Mouse (Mus musculus) lung, embryonic 15.5 days (tissue): ENCODE measurements around the gene Osbpl7. TPM values are rescaled to one million over a fixed set of nuclear protein-coding genes. Genes with fewer than 3 reads are reported as not detected.
A peak's percentile ranks its signal among the peaks of the same experiment; 100 is the strongest.

ENCODE experiments used
- ATAC-seq: fragments of 200-750 bp; cut with Nextera tagmentation; 2 replicates; pipeline ENCODE4 v1.8.0; 2017; ENCODE audit warnings: moderate number of reproducible peaks, borderline replicate concordance; ENCODE audit not compliant: low FRiP score, low TSS enrichment; ENCODE audit errors: extremely low read depth
- H3K27ac ChIP-seq: fragments of 300-500 bp; sonication (generic); 2 replicates; pipeline ENCODE4 v1.5.1; 2015; ENCODE audit warnings: moderate library complexity, mild to moderate bottlenecking, inconsistent platforms
- H3K27me3 ChIP-seq: fragments of 300-500 bp; sonication (generic); 2 replicates; pipeline ENCODE4 v1.6.1; 2015; ENCODE audit warnings: inconsistent platforms
- H3K36me3 ChIP-seq: fragments of 300-500 bp; sonication (generic); 2 replicates; pipeline ENCODE4 v1.6.1; 2015; ENCODE audit warnings: inconsistent platforms
- H3K4me1 ChIP-seq: fragments of 300-500 bp; sonication (generic); 2 replicates; pipeline ENCODE4 v1.6.1; 2015; ENCODE audit warnings: inconsistent platforms
- H3K4me2 ChIP-seq: fragments of 300-500 bp; sonication (generic); 2 replicates; pipeline ENCODE4 v1.6.1; 2015; ENCODE audit warnings: inconsistent platforms, mild to moderate bottlenecking, moderate library complexity
- H3K4me3 ChIP-seq: fragments of 300-500 bp; sonication (generic); 2 replicates; pipeline ENCODE4 v1.5.1; 2015; ENCODE audit warnings: mild to moderate bottlenecking, inconsistent platforms
- H3K9ac ChIP-seq: fragments of 300-500 bp; sonication (generic); 2 replicates; pipeline ENCODE4 v1.6.1; 2015; ENCODE audit warnings: inconsistent platforms
- H3K9me3 ChIP-seq: fragments of 300-500 bp; sonication (generic); 2 replicates; pipeline ENCODE4 v1.6.1; 2016; ENCODE audit warnings: inconsistent platforms
- WGBS: fragments of 180-500 bp; shearing (Covaris S2); methylation state at CpG from one replicate; pipeline ENCODE4 v1.1.7; 2015; 5-methylcytosine and 5-hydroxymethylcytosine counted together
- polyA plus RNA-seq: library from polyadenylated mRNA; unstranded; fragments of >200 nt; fragmentation: Nextera tagmentation; extraction: Ambion mirVana; gene quantifications from 2 replicates; pipeline ENCODE4 v1.2.1, GENCODE M21; 2015

Osbpl7 gene
- polyA plus RNA-seq, 1 experiment from 2014 or later, result 11.7 TPM

DNA sequence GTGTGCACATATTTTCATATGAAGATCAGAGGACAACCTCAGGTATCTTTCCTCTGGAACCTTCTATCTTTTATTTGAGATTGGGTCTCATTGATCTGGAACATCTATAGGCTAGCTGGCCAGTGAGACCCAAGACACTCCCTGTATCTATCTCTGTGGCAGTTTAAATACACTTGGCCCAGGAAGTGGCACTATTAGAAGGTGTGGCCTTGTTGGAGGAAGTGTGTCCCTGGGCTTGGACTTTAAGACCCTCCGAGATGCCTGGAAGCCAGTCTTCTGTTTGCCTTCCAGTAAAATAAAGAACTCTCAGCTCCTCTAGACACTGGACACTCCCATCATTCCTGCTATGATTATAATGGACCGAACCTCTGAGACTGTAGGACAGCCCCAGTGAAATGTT is 19.3 kb downstream of the Osbpl7 start:
- Histone ChIP-seq H3K9ac (no peak overlapping the region), H3K4me2 (no peak overlapping the region), H3K27me3 (no peaks in the 10 kb centered on the region), H3K36me3 (peaks cover 5% of the 10 kb centered on the region; the same call in 1 of the 2 replicates), H3K27ac (no peak overlapping the region), H3K4me3 (no peak overlapping the region), H3K9me3 (no peaks in the 10 kb centered on the region), H3K4me1 (peaks cover 3% of the 10 kb centered on the region; the same call in 1 of the 2 replicates)
- ATAC-seq, result no peak
- WGBS, result 69% methylated on average over 2 of the region's 2 CpGs

DNA sequence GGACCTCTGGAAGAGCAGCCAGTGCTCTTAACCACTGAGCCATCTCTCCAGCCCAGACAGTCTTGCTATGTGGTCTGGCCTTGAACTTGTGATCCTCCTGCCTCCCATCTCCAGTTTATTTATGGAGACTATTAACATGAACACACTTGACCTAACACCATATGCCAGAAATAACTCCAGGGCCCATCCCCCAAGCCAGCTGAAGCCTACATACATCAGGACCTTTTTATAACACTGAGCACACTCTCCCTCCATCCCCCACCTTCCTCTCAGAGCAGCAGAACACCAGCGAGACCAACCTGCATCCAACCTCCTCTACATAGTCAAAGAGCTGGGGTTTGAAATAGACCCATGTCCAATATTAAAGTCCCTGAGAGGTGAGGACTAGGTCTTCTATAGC is 20.7 kb downstream of the Osbpl7 start:
- Histone ChIP-seq H3K9ac (no peak overlapping the region), H3K27me3 (no peaks in the 10 kb centered on the region), H3K9me3 (no peaks in the 10 kb centered on the region), H3K4me3 (no peak overlapping the region), H3K4me2 (no peak overlapping the region), H3K27ac (no peak overlapping the region), H3K4me1 (peaks cover 3% of the 10 kb centered on the region; the same call in 1 of the 2 replicates), H3K36me3 (peaks cover 5% of the 10 kb centered on the region; the same call in 1 of the 2 replicates)
- 56% methylated on average over 1 of the region's 1 CpGs for WGBS
- no peak for ATAC-seq

DNA sequence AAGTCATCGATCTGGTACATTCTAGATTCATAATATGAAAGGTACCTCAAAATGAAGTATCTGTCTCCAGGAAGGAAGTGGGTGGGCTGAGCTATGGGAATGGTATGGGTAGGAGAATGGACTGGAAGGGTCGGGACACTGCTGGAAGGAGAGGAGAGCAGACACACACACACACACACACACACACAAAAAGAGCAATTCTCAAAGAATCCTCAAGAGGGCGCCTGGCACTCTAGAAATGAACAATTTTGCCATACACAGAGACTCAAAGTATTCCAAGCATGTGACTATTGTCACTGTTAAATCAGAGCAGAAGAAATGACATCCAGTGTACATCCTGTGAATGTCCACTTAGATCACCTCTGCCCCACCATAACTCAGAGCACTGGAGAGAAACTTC is 22.1 kb downstream of the Osbpl7 start:
- H3K4me3 ChIP-seq, result no peak overlapping the region
- no peak overlapping the region for H3K4me2 ChIP-seq
- H3K9me3 ChIP-seq, result no peaks in the 10 kb centered on the region
- ATAC-seq, result no peak
- no peak overlapping the region for H3K9ac ChIP-seq
- WGBS, result 25% methylated on average over 3 of the region's 3 CpGs
- peaks cover 3% of the 10 kb centered on the region; the same call in 1 of the 2 replicates for H3K4me1 ChIP-seq
- H3K27me3 ChIP-seq, result no peaks in the 10 kb centered on the region
- H3K27ac ChIP-seq, result no peak overlapping the region
- H3K36me3 ChIP-seq, result no peaks in the 10 kb centered on the region

DNA sequence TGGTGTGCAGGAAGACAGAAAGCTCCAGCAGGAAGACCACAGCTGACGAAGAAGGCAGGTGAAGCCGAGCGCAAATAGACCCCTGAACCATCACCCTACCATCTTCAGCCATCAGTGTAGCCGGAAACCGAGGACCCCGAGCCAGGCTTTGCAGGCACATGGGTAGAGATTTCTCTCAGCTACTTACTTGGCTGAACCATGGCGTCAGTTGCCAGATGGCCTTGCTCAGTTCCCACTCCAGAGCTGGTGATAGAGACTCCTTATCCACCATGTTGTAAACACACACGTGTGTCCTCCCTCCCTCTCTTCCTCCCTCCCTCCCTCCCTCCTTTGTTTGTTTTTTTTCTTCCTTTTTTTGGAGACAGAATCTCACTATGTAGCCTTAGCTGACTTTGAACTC is 23.8 kb downstream of the Osbpl7 start:
- ATAC-seq, result no peak
- Histone ChIP-seq H3K36me3 (no peaks in the 10 kb centered on the region), H3K4me1 (peaks cover 3% of the 10 kb centered on the region; the same call in 1 of the 2 replicates), H3K9ac (no peak overlapping the region), H3K4me3 (no peak overlapping the region), H3K27me3 (no peaks in the 10 kb centered on the region), H3K4me2 (no peak overlapping the region), H3K9me3 (no peaks in the 10 kb centered on the region), H3K27ac (no peak overlapping the region)
- 39% methylated on average over 8 of the region's 8 CpGs for WGBS

DNA sequence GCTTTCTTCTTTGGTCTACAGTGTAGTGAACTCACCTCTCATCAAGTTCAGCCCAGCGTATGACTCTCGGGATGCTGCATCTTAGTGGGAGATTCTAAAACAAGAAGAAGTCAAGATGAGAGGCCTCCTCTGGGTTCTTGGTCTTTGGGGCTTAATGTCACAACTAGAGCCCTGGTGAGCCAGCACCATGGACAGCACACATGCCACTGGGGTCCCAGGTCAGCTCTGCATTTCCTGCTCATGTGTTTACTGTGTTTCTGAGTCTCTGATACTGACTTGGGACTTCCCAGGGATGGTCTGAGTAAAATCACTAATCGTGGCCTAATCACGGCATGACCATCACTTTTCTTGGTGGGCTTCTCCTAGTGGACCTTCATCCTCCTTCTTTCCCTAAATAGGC is 28.3 kb downstream of the Osbpl7 start:
- ATAC-seq, result no peak
- 32% methylated on average over 4 of the region's 4 CpGs for WGBS
- H3K36me3 ChIP-seq, result no peaks in the 10 kb centered on the region
- peaks cover 9% of the 10 kb centered on the region for H3K4me1 ChIP-seq
- H3K4me3 ChIP-seq, result no peak overlapping the region
- H3K27ac ChIP-seq, result no peak overlapping the region
- no peak overlapping the region for H3K4me2 ChIP-seq
- no peak overlapping the region for H3K9ac ChIP-seq
- 0 out of 2 replicates have a peak, but pooled peaks cover 11% of the 10 kb centered on the region for H3K27me3 ChIP-seq
- H3K9me3 ChIP-seq, result no peaks in the 10 kb centered on the region

DNA sequence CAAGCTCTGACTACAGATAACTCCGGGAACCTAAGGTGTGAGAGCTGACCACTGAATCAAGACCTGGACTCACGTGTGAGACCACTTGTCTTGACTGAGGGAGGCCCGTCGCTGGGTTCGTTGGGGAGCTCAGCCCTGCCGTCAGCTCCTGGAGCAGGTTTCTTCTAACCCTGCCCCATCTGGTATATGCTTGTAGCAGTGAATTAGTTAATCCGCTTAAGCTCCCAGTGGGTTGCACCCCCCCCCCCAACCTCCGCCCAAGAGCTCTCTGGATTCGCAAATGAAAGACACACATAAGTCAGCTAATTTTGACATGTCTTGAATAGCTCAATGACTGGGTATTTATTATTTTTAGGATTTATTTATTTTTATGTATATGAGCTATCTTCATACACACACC is 29.9 kb downstream of the Osbpl7 start:
- H3K27ac ChIP-seq, result no peak overlapping the region
- no peak overlapping the region for H3K9ac ChIP-seq
- ATAC-seq, result no peak
- H3K4me2 ChIP-seq, result no peak overlapping the region
- H3K27me3 ChIP-seq, result peaks cover 16% of the 10 kb centered on the region; the same call in 1 of the 2 replicates
- no peaks in the 10 kb centered on the region for H3K9me3 ChIP-seq
- peaks cover 9% of the 10 kb centered on the region for H3K4me1 ChIP-seq
- H3K36me3 ChIP-seq, result no peaks in the 10 kb centered on the region
- 20% methylated on average over 9 of the region's 9 CpGs for WGBS
- H3K4me3 ChIP-seq, result no peak overlapping the region

DNA sequence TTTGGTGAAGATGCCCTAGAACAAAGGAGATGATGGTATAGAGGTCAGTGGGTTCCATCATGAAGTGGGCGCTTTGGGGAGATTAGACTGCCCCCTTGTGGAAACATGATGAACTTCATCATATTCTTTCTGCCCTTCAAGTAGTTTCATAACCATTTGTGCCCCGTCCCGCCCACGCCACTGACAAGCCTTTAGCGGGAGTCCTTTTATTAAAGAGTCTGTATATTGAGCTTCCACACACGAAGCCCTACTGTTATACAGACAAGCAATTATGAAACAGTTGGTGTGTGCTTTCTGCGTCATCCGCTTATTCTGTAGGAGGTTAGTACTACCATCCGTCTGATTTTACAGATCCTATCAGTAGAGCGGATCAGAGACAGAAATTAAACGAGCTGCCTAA is 32.5 kb downstream of the Osbpl7 start:
- no peak overlapping the region for H3K27ac ChIP-seq
- H3K9ac ChIP-seq, result no peak overlapping the region
- peaks cover 16% of the 10 kb centered on the region; the same call in 1 of the 2 replicates for H3K27me3 ChIP-seq
- no peak overlapping the region for H3K4me3 ChIP-seq
- no peaks in the 10 kb centered on the region for H3K36me3 ChIP-seq
- no peaks in the 10 kb centered on the region for H3K9me3 ChIP-seq
- 29% methylated on average over 11 of the region's 11 CpGs for WGBS
- H3K4me2 ChIP-seq, result peak overlapping the region; percentile 3; the same call in 1 of the 2 replicates
- no peak for ATAC-seq
- peaks cover 9% of the 10 kb centered on the region for H3K4me1 ChIP-seq

DNA sequence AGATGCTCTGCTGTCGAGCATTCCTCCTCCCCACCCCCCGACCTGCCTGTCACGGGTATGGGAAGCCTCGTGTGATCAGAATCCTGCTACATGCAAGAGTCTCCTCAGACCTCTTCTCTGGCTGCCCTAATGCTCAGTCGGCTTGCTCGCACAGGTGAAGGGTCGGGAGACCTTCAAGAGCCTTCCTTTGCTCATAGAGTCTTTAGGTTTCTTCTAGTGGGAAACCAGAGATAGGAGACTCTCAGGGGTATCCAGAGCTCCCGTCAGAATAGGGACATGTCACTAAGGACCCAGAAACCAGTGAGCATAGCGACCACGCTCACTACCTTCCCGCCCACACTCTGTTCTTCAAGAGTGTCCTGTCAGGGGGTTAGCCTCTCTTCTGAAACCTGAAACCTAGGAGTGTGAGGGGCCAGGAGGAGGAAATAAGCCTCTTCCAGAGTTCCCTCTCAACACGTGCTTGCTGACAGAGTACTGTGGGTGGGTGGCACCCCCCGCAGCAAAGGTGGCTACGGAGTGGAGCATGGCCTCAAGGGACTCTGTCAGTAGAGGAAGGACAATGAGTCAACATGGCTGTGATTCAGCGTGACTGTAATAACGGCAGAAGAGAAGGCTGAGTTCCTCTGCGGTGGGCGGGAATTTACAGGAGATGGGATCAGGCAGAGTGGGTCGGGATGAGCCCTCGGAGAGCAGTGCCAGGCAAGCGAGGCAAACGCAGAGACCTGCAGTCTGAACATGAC is 33.1 kb downstream of the Osbpl7 start:
- Histone ChIP-seq H3K27me3 (peaks cover 16% of the 10 kb centered on the region; the same call in 1 of the 2 replicates), H3K27ac (no peak overlapping the region), H3K9me3 (no peaks in the 10 kb centered on the region), H3K4me2 (peak overlapping the region; percentile 3; the same call in 1 of the 2 replicates), H3K9ac (no peak overlapping the region), H3K4me3 (no peak overlapping the region), H3K4me1 (peaks cover 9% of the 10 kb centered on the region), H3K36me3 (no peaks in the 10 kb centered on the region)
- WGBS, result 9% methylated on average over 22 of the region's 22 CpGs
- ATAC-seq, result no peak

DNA sequence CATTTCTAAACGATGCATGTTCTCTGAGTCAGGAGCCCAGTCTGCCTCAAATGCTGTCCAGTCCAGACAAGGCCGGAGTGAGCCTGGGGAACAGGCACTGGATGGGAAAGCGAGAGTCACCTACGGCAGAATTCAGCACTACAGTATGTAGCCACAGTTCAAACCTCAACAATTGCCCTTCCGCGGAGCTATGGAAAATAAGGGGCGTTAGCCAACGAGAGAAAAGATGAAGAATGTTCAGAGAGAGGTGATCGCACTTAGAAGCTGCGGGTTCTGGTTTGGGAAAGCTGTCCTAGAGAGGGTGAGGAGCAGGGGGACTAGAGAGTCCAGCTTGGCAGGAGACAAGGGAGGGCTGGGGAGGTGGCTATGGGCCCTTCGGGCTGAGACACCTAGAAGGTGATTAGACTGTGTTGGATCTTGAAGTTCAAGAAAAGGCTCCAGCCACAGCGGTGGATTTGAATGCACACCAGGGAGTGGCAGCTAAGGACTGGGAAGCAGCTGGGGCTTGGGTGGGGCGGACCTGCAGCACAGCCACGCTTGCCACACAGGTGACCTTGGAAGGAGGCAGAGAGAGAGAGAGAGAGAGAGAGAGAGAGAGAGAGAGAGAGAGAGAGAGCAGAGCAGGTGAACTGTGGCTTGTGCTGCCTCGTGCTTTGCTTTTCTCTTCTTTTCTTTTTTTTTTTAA is 34.5 kb downstream of the Osbpl7 start:
- H3K9me3 ChIP-seq, result no peaks in the 10 kb centered on the region
- ATAC-seq, result no peak
- peaks cover 16% of the 10 kb centered on the region; the same call in 1 of the 2 replicates for H3K27me3 ChIP-seq
- no peak overlapping the region for H3K4me3 ChIP-seq
- H3K36me3 ChIP-seq, result no peaks in the 10 kb centered on the region
- no peak overlapping the region for H3K27ac ChIP-seq
- H3K9ac ChIP-seq, result no peak overlapping the region
- 83% methylated on average over 15 of the region's 15 CpGs for WGBS
- H3K4me2 ChIP-seq, result no peak overlapping the region
- peaks cover 9% of the 10 kb centered on the region for H3K4me1 ChIP-seq

DNA sequence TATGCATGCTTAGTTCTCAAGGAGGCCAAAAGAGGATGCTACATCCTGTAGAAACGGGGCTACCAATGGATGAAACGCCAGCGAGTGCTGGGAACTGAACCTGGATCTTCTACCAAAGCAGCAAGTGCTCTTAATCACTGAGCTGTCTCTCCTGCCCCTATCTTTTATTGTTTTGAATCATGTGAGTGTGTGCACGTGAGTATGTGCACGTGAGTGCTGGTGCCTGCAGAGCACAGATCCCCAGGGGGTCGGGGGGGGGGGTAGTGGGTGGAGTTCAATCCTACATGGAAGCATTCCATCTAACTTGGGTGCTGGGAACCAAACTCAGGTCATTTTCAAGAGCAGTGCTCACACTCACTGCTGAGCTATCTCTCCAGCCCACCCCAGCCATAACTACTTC is 35.9 kb downstream of the Osbpl7 start:
- no peak overlapping the region for H3K4me2 ChIP-seq
- no peak overlapping the region for H3K9ac ChIP-seq
- H3K27ac ChIP-seq, result no peak overlapping the region
- WGBS, result 61% methylated on average over 6 of the region's 6 CpGs
- no peaks in the 10 kb centered on the region for H3K36me3 ChIP-seq
- peaks cover 9% of the 10 kb centered on the region for H3K4me1 ChIP-seq
- peaks cover 16% of the 10 kb centered on the region; the same call in 1 of the 2 replicates for H3K27me3 ChIP-seq
- ATAC-seq, result no peak
- H3K9me3 ChIP-seq, result no peaks in the 10 kb centered on the region
- H3K4me3 ChIP-seq, result no peak overlapping the region

DNA sequence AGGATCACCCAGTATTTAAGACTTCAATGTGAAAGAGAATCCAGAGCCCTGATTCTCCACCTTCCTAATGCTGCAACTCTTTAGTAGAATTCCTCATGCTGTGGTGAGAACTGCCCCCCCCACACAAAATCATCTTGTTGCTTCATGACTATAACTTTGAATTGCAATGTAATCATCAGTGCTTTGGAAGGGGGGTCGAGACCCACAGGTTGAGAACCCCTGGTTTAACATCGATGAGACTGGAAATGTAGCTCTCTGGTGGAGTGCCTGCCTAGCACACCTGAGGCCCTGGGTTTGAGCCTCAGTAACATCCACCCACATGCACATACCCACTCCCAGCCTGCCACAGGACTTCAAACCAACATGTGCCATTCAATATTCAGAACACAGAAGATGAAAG is 44.2 kb downstream of the Osbpl7 start:
- Histone ChIP-seq H3K27ac (no peak overlapping the region), H3K4me1 (no peaks in the 10 kb centered on the region), H3K9me3 (no peaks in the 10 kb centered on the region), H3K36me3 (no peaks in the 10 kb centered on the region), H3K4me2 (no peak overlapping the region), H3K27me3 (peaks cover 26% of the 10 kb centered on the region), H3K9ac (no peak overlapping the region), H3K4me3 (no peak overlapping the region)
- ATAC-seq, result no peak
- WGBS, result 58% methylated on average over 2 of the region's 2 CpGs

DNA sequence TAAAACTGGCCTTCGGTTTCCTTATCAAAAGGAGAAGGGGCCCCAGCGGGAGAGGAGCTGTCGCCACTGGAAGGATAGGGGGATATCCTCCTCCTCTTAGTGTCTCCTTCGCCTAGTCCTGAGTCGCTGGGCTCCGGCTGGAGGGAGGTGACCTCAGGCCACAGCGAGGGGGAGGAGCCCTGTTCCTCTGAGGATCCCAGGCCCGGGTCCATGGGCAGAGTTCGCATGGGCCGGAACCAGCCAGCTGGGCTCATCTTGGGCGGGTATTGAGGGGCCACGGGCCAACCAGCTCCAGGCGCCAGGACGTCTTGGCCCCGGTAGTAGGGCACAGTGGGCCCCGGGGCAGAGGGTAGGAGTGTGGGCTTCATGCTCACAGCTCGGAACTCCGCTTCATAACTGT is 48.4 kb downstream of the Osbpl7 start:
- Histone ChIP-seq H3K4me3 (no peak overlapping the region), H3K9me3 (no peaks in the 10 kb centered on the region), H3K4me1 (no peaks in the 10 kb centered on the region), H3K27me3 (peaks cover 35% of the 10 kb centered on the region), H3K27ac (no peak overlapping the region), H3K4me2 (peak overlapping the region; percentile 14; the same call in 1 of the 2 replicates), H3K36me3 (no peaks in the 10 kb centered on the region), H3K9ac (no peak overlapping the region)
- no peak for ATAC-seq
- 12% methylated on average over 18 of the region's 18 CpGs for WGBS
